Mouse (Mus musculus) MEL (cell line): ENCODE results near the gene Plin4. TPM values are rescaled to one million over a fixed set of nuclear protein-coding genes. Genes with fewer than 3 reads are reported as not detected.

Source experiments
- DNase-seq: peaks from one replicate; pipeline ENCODE4 v3.0.0; 2011; ENCODE audit warnings: low read depth, low spot score
- H3K27ac ChIP-seq: 2 replicates; pipeline ENCODE4 v1.5.1; 2012; ENCODE audit warnings: low read depth, mild to moderate bottlenecking, control low read depth, low read length, moderate library complexity; ENCODE audit not compliant: control insufficient read depth
- H3K27me3 ChIP-seq, 2 experiments: fragments of 150-350 bp in 1 of 2; sonication (generic) in 1 of 2; 2 replicates each; pipeline ENCODE4 v1.6.1; 2012; ENCODE audit warnings: low read length in 2 of 2, mild to moderate bottlenecking in 2 of 2, improper control_type of control experiment in 1 of 2, moderate library complexity in 1 of 2; ENCODE audit not compliant: insufficient read depth in 2 of 2, control insufficient read depth in 1 of 2
- H3K36me3 ChIP-seq, 2 experiments: 2 replicates each; pipeline ENCODE4 v1.6.1; 2012 to 2014; ENCODE audit warnings: low read length in 2 of 2, improper control_type of control experiment in 1 of 2, inconsistent platforms in 1 of 2, mild to moderate bottlenecking in 1 of 2; ENCODE audit not compliant: insufficient read depth in 2 of 2, control insufficient read depth in 1 of 2
- H3K4me1 ChIP-seq, 2 experiments: fragments of 150-350 bp in 1 of 2; sonication (generic) in 1 of 2; 2 replicates each; pipeline ENCODE4 v1.6.1; 2012; ENCODE audit warnings: low read length in 2 of 2, improper control_type of control experiment in 1 of 2, mild to moderate bottlenecking in 1 of 2; ENCODE audit not compliant: insufficient read depth in 2 of 2, control insufficient read depth in 1 of 2
- H3K4me3 ChIP-seq, 2 experiments: fragments of 150-350 bp in 1 of 2; sonication (generic) in 1 of 2; 2 replicates each; pipeline ENCODE4 v1.5.1; 2012; ENCODE audit warnings: low read depth in 2 of 2, low read length in 2 of 2, mild to moderate bottlenecking in 2 of 2, moderate library complexity in 2 of 2, control low read depth in 1 of 2, improper control_type of control experiment in 1 of 2; ENCODE audit not compliant: control insufficient read depth in 1 of 2, insufficient read depth in 1 of 2
- H3K79me2 ChIP-seq: 2 replicates; pipeline ENCODE4 v1.6.1; 2012; ENCODE audit warnings: mild to moderate bottlenecking, low read length, moderate library complexity; ENCODE audit not compliant: control insufficient read depth, poor library complexity, insufficient read depth
- H3K9ac ChIP-seq: 2 replicates; pipeline ENCODE4 v1.6.1; 2012; ENCODE audit warnings: low read depth, mild to moderate bottlenecking, control low read depth, low read length, moderate library complexity; ENCODE audit not compliant: control insufficient read depth, poor library complexity, severe bottlenecking
- H3K9me3 ChIP-seq: fragments of 150-350 bp; sonication (generic); replicated peaks from 2 replicates; pipeline ENCODE4 v1.6.1; 2012; ENCODE audit warnings: mild to moderate bottlenecking, low read length, improper control_type of control experiment, moderate library complexity; ENCODE audit not compliant: insufficient read depth
- BHLHE40 ChIP-seq: IDR thresholded peaks from 2 replicates; pipeline ENCODE4 v1.6.1; 2012; ENCODE audit warnings: low read depth, mild to moderate bottlenecking, inconsistent platforms, low read length, improper control_type of control experiment, borderline replicate concordance
- CHD1 ChIP-seq: IDR thresholded peaks from 2 replicates; pipeline ENCODE4 v1.6.1; 2012; ENCODE audit warnings: low read depth, mild to moderate bottlenecking, inconsistent platforms, low read length, improper control_type of control experiment
- CTCF ChIP-seq, 3 experiments: IDR thresholded peaks in 2 of 3; conservative IDR thresholded peaks in 1 of 3; 2 replicates each; pipeline ENCODE4 v1.5.1; 2011 to 2012; ENCODE audit warnings: low read length in 3 of 3, low read depth in 2 of 3, mild to moderate bottlenecking in 2 of 3, improper control_type of control experiment in 1 of 3, inconsistent platforms in 1 of 3, mixed read lengths in 1 of 3, moderate library complexity in 1 of 3; ENCODE audit not compliant: control insufficient read depth in 1 of 3, insufficient read depth in 1 of 3, poor library complexity in 1 of 3, severe bottlenecking in 1 of 3
- E2F4 ChIP-seq: IDR thresholded peaks from 2 replicates; pipeline ENCODE4 v1.6.1; 2011; ENCODE audit warnings: low read depth, low read length, improper control_type of control experiment, borderline replicate concordance
- EP300 ChIP-seq, 2 experiments: IDR thresholded peaks; 2 replicates each; pipeline ENCODE4 v1.6.1; 2011; ENCODE audit warnings: improper control_type of control experiment in 2 of 2, low read length in 2 of 2, low read depth in 1 of 2, mild to moderate bottlenecking in 1 of 2
- GABPA ChIP-seq: IDR thresholded peaks from 2 replicates; pipeline ENCODE4 v1.6.1; 2012; ENCODE audit warnings: low read depth, mild to moderate bottlenecking, inconsistent platforms, low read length, improper control_type of control experiment, moderate library complexity
- GATA1 ChIP-seq: IDR thresholded peaks from 2 replicates; pipeline ENCODE4 v1.6.1; 2011; ENCODE audit warnings: low read depth, low read length, improper control_type of control experiment
- HCFC1 ChIP-seq: IDR thresholded peaks from 2 replicates; pipeline ENCODE4 v1.6.1; 2012; ENCODE audit warnings: low read depth, mild to moderate bottlenecking, inconsistent platforms, low read length, improper control_type of control experiment, moderate library complexity
- JUND ChIP-seq: IDR thresholded peaks from 2 replicates; pipeline ENCODE4 v1.6.1; 2011; ENCODE audit warnings: low read depth, mild to moderate bottlenecking, improper control_type of control experiment, low read length
- MEF2A ChIP-seq: IDR thresholded peaks from 2 replicates; pipeline ENCODE4 v1.6.1; 2014; ENCODE audit warnings: low read depth, mild to moderate bottlenecking, inconsistent platforms, low read length, improper control_type of control experiment; ENCODE audit not compliant: poor library complexity, insufficient replicate concordance, severe bottlenecking; ENCODE audit errors: extremely low read depth
- MXI1 ChIP-seq: IDR thresholded peaks from 2 replicates; pipeline ENCODE4 v1.6.1; 2011; ENCODE audit warnings: mild to moderate bottlenecking, low read depth, low read length, improper control_type of control experiment
- NRF1 ChIP-seq: IDR thresholded peaks from 2 replicates; pipeline ENCODE4 v1.6.1; 2014; ENCODE audit warnings: low read depth, mild to moderate bottlenecking, inconsistent platforms, low read length, improper control_type of control experiment, moderate library complexity; ENCODE audit not compliant: poor library complexity, insufficient read depth, severe bottlenecking
- POLR2A ChIP-seq, 2 experiments: IDR thresholded peaks; 2 replicates each; pipeline ENCODE4 v1.6.1; 2011 to 2012; ENCODE audit warnings: low read length in 2 of 2, mild to moderate bottlenecking in 2 of 2, control low read depth in 1 of 2, improper control_type of control experiment in 1 of 2, low read depth in 1 of 2, moderate library complexity in 1 of 2; ENCODE audit not compliant: control insufficient read depth in 1 of 2, insufficient read depth in 1 of 2, poor library complexity in 1 of 2
- RCOR1 ChIP-seq: IDR thresholded peaks from 2 replicates; pipeline ENCODE4 v1.6.1; 2012; ENCODE audit warnings: low read depth, mild to moderate bottlenecking, inconsistent platforms, low read length, improper control_type of control experiment
- SMC3 ChIP-seq: IDR thresholded peaks from 2 replicates; pipeline ENCODE4 v1.6.1; 2011; ENCODE audit warnings: low read depth, low read length, improper control_type of control experiment
- TAL1 ChIP-seq: IDR thresholded peaks from 2 replicates; pipeline ENCODE4 v1.6.1; 2012; ENCODE audit warnings: mild to moderate bottlenecking, inconsistent platforms, low read length, moderate library complexity, mixed read lengths
- TBP ChIP-seq: IDR thresholded peaks from 2 replicates; pipeline ENCODE4 v1.8.0; 2011; ENCODE audit warnings: low read depth, low read length, improper control_type of control experiment
- UBTF ChIP-seq: IDR thresholded peaks from 2 replicates; pipeline ENCODE4 v1.6.1; 2012; ENCODE audit warnings: low read depth, mild to moderate bottlenecking, inconsistent platforms, low read length, improper control_type of control experiment, moderate library complexity, borderline replicate concordance; ENCODE audit not compliant: insufficient read depth
- USF2 ChIP-seq, 2 experiments: IDR thresholded peaks; 2 replicates each; pipeline ENCODE4 v1.6.1; 2011 to 2012; ENCODE audit warnings: improper control_type of control experiment in 2 of 2, low read length in 2 of 2, borderline replicate concordance in 1 of 2, inconsistent platforms in 1 of 2, low read depth in 1 of 2, mild to moderate bottlenecking in 1 of 2; ENCODE audit not compliant: insufficient read depth in 1 of 2
- ZKSCAN1 ChIP-seq: IDR thresholded peaks from 2 replicates; pipeline ENCODE4 v1.6.1; 2012; ENCODE audit warnings: low read depth, mild to moderate bottlenecking, inconsistent platforms, low read length, improper control_type of control experiment, moderate library complexity
- ZMIZ1 ChIP-seq: IDR thresholded peaks from 2 replicates; pipeline ENCODE4 v1.6.1; 2012; ENCODE audit warnings: low read depth, mild to moderate bottlenecking, inconsistent platforms, low read length, improper control_type of control experiment, moderate library complexity
- ZNF384 ChIP-seq: IDR thresholded peaks from 2 replicates; pipeline ENCODE4 v1.6.1; 2012; ENCODE audit warnings: low read depth, mild to moderate bottlenecking, inconsistent platforms, low read length, improper control_type of control experiment
- polyA plus RNA-seq, 2 experiments: library from polyadenylated mRNA; stranded (reverse) in 1 of 2; unstranded in 1 of 2; fragments of >175 nt in 1 of 2; fragments of >200 nt in 1 of 2; gene quantifications; 2 replicates each; pipeline versions ENCODE4 v1.2.1 to v1.2.4; 2012; ENCODE audit warnings: low replicate concordance in 2 of 2, low read depth in 1 of 2; ENCODE audit not compliant: insufficient read length in 2 of 2, insufficient read depth in 1 of 2, missing spikeins in 1 of 2
- total RNA-seq: library from RNA; depleted of rRNA; stranded (reverse); fragments of 300-350 nt; gene quantifications from 2 replicates; pipeline ENCODE4 v1.2.3, GENCODE M21; 2012

Gene Plin4
- total and polyA plus RNA-seq, 3 experiments, result 0.07 to 0.08 TPM; not detected in 1

DNA sequence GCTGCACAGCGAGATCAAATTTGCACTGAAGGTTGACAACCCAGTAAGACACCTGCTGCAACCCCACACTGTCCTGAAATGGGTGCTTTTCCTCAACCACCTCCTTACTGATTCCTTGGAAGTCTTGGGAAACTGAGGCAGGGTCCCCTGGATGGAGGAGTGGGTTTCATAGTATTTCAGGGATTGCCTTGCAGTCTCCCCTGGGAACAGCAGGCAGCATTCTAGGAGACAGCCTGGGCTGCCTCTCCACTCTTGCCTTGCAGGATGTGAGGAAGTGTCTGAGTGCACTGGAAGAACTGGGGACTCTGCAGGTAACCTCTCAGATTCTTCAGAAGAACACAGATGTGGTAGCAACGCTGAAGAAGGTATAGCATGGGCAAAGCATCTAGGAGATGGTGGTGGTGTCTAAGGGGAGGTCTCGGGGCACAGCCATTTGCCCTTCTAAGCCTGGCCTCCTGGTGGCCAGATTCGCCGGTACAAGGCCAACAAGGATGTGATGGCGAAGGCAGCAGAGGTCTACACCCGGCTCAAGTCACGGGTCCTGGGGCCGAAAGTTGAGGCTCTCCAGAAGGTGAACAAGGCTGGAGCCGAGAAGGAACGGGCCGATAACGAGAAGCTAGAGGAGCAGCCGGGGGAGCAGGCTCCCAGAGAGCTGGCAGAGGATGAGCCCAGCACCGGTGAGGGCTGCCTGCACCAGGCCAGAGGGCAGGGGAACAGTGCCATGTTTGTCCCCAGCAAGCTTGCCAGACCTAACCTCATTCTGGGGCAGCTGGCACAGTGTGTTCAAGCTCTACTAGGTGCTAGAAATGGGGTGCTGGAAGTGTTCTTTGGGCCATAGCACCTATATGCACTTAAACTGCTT, 10.7 kb downstream of the Plin4 start:
- Histone ChIP-seq H3K4me3 (no peak overlapping the region), H3K4me1 (no peaks in the 10 kb centered on the region), H3K27me3 (no peaks in the 10 kb centered on the region), H3K79me2 (no peaks in the 10 kb centered on the region), H3K36me3 (peaks cover 0 to 5% of the 10 kb centered on the region in 2 experiments; a peak in 2 of 4 replicates), H3K9me3 (no peaks in the 10 kb centered on the region), H3K9ac (no peak overlapping the region), H3K27ac (no peak overlapping the region)
- DNase-seq, result no peak
- TF ChIP-seq BHLHE40, result no peak
- TF ChIP-seq RCOR1, result no peak
- 0 out of 2 replicates have a peak, but pooled peaks have one; percentile 9 for TF ChIP-seq SMC3
- TF ChIP-seq CTCF (IDR thresholded peaks at IDR 0.05 in 2 of 3, conservative IDR thresholded peaks at IDR 0.05 in 1 of 3; ENCODE audit: control insufficient read depth in 1 of 3, insufficient read depth in 1 of 3, low read depth in 2 of 3, low read length in 3 of 3, poor library complexity in 1 of 3, severe bottlenecking in 1 of 3), result peak; percentile 14 to 33 (median 16); a peak in 4 of 6 replicates

DNA sequence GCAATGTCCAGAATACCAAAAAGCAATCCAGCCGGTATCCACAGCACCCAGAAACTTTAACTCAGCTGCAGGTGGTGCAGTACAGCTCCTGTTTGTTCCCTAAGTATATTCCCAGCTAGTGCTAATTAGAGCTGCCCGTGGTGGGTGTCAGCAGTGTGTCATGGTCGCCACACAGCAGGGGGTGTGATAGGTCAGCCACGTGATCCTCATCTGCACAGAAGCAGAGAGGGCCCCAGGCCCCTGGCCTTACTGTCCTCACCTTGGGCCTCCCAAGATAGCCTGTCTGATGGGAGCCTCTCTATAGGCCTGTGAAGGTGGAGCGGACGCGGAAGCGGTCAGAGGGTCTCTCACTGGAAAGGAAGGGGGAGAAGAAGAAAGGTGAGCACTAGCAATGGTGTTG, 11.4 kb downstream of the Plin4 start:
- no peaks in the 10 kb centered on the region for H3K79me2 ChIP-seq
- no peaks in the 10 kb centered on the region for H3K4me1 ChIP-seq
- peaks cover 0 to 5% of the 10 kb centered on the region in 2 experiments; a peak in 2 of 4 replicates for H3K36me3 ChIP-seq
- no peak overlapping the region for H3K4me3 ChIP-seq
- DNase-seq, result no peak
- no peaks in the 10 kb centered on the region for H3K27me3 ChIP-seq
- no peak overlapping the region for H3K9ac ChIP-seq
- no peak overlapping the region for H3K27ac ChIP-seq
- TF ChIP-seq BHLHE40 (no peak), JUND (no peak), ZNF384 (no peak), UBTF (no peak), E2F4 (no peak), USF2 (IDR thresholded peaks at IDR 0.05; ENCODE audit: borderline replicate concordance in 1 of 2, insufficient read depth in 1 of 2, low read depth in 1 of 2, low read length in 2 of 2) (no peak), MXI1 (no peak), EP300 (IDR thresholded peaks at IDR 0.05; ENCODE audit: low read depth in 1 of 2, low read length in 2 of 2) (no peak), CHD1 (no peak), GATA1 (no peak), TBP (no peak), POLR2A (IDR thresholded peaks at IDR 0.05; ENCODE audit: control insufficient read depth in 1 of 2, insufficient read depth in 1 of 2, low read depth in 1 of 2, low read length in 2 of 2, poor library complexity in 1 of 2) (no peak), SMC3 (no peak), HCFC1 (no peak), ZMIZ1 (no peak), ZKSCAN1 (no peak), NRF1 (no peak), TAL1 (no peak), GABPA (no peak), MEF2A (no peak)
- H3K9me3 ChIP-seq, result no peaks in the 10 kb centered on the region
